Mouse (Mus musculus) megakaryocyte, embryonic 14.5 days (primary cell): ENCODE results near the gene Pou6f2.

ENCODE experiments used
- FLI1 ChIP-seq: IDR thresholded peaks from 2 replicates; pipeline ENCODE4 v1.6.1; 2012; ENCODE audit warnings: low read length, inconsistent platforms, mixed read lengths
- GATA1 ChIP-seq: IDR thresholded peaks from 3 replicates; pipeline ENCODE4 v1.6.1; 2012; ENCODE audit warnings: mixed read lengths, low read length, inconsistent platforms, borderline replicate concordance

DNA sequence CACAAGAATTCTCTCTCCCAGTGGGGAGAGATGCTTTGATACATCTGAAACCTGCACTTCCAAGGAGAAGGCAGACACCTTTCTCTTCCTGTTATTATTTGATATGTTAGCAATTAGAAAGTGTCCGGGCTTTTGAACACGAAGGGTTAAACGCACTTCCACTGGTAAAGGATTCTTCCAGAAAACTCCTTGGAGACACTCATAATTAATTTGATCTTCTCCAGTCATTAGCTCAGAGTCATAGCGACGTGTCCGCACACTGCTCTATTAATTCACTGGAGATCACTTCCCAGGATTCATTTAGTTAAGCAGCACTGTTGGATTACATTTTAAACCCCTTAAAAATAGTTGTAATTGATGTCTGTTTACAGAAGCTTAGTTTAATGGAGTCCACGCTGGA, 88.5 kb downstream of the Pou6f2 start:
- TF ChIP-seq GATA1: no peak
- TF ChIP-seq FLI1: no peak
